Mouse (Mus musculus) lung, postnatal 36 days (tissue): Measurements from ENCODE around the gene Adgrg3.
"Not testable (repeated sequence)": the region's sequence is repeated elsewhere in the genome, so short reads cannot be mapped to it uniquely, and the experiment has no call there.

Source experiments
- DNase-seq: peaks from one replicate; pipeline ENCODE4 v3.0.0; 2022; ENCODE audit warnings: mixed read lengths

Gene Adgrg3

GRCm38 (mm10) chr8:95025421-95025820 lies 7.9 kb downstream of the Adgrg3 start:
- DNase-seq = peak; percentile 37

GRCm38 (mm10) chr8:95028391-95028790 lies 10.9 kb downstream of the Adgrg3 start:
- not testable (repeated sequence) for DNase-seq

- DNase-seq = peak; percentile 49
Observed at GRCm38 (mm10) chr8:95037106-95037925, 19.8 kb downstream of the Adgrg3 start.

GRCm38 (mm10) chr8:95041883-95042784 lies 24.6 kb downstream of the Adgrg3 start:
- no peak for DNase-seq

- DNase-seq = no peak
Observed at GRCm38 (mm10) chr8:95044811-95045210, 27.3 kb downstream of the Adgrg3 start.

GRCm38 (mm10) chr8:95046982-95047381 lies 29.5 kb downstream of the Adgrg3 start:
- DNase-seq = no peak

- DNase-seq = no peak
Observed at GRCm38 (mm10) chr8:95047884-95048680, 30.6 kb downstream of the Adgrg3 start.

- no peak for DNase-seq
Observed at GRCm38 (mm10) chr8:95049636-95050035, 32.1 kb downstream of the Adgrg3 start.

GRCm38 (mm10) chr8:95054438-95054837 lies 36.9 kb downstream of the Adgrg3 start:
- DNase-seq = no peak

- peak; percentile 51 for DNase-seq
Observed at GRCm38 (mm10) chr8:95054927-95055510, 37.5 kb downstream of the Adgrg3 start, which contains the start of gene Drc7. Gene Drc7, plus strand, starts transcription at chr8:95055103.

- DNase-seq = no peak
Observed at GRCm38 (mm10) chr8:95056414-95056813, 38.9 kb downstream of the Adgrg3 start.

- DNase-seq = no peak
Observed at GRCm38 (mm10) chr8:95058661-95059060, 41.2 kb downstream of the Adgrg3 start.

GRCm38 (mm10) chr8:95059812-95060533 lies 42.5 kb downstream of the Adgrg3 start:
- no peak for DNase-seq

- no peak for DNase-seq
Observed at GRCm38 (mm10) chr8:95064531-95064930, 47.0 kb downstream of the Adgrg3 start.

GRCm38 (mm10) chr8:95067582-95067981 lies 50.1 kb downstream of the Adgrg3 start:
- peak; percentile 81 for DNase-seq

GRCm38 (mm10) chr8:95075504-95075903 lies 58.0 kb downstream of the Adgrg3 start:
- no peak for DNase-seq

- no peak for DNase-seq
Observed at GRCm38 (mm10) chr8:95076151-95076550, 58.7 kb downstream of the Adgrg3 start.

- no peak for DNase-seq
Observed at GRCm38 (mm10) chr8:95078055-95078454, 60.6 kb downstream of the Adgrg3 start.

GRCm38 (mm10) chr8:95079305-95079704 lies 61.8 kb downstream of the Adgrg3 start:
- DNase-seq = no peak

GRCm38 (mm10) chr8:95080381-95081341 lies 63.2 kb downstream of the Adgrg3 start, which contains the start of gene Katnb1:
Gene Katnb1, plus strand, starts transcription at chr8:95081186.
- peak; percentile 100 for DNase-seq
